Mouse (Mus musculus): ENCODE data around the gene Arhgap30.

Gene Arhgap30

DNA sequence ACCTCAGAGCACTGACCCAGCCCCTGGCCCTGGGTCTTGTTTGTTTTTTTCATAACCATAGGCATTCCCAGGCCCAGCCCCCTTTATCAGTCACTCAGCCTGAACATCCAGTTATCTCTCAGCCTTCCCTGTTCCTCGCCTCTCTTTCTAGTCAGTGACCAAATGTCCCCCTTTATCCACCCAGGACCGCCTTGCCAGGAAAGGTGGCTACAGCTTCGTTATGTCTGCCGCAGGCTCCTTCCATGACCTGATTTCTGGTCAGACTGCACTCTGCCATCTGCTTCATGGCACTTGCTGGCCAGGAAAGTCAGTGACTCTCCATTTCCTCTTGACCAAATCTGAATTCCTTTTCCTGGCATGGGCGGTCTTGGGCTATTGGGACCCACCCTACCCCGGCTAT lies 10.5 kb upstream of the Arhgap30 start:
- DNase-seq: no peak

GRCm38 (mm10) chr1:171379935-171380599 lies 8.7 kb upstream of the Arhgap30 start:
- DNase-seq: peak; percentile 79

- no peak for DNase-seq
Measured at GRCm38 (mm10) chr1:171382096-171382620, 6.6 kb upstream of the Arhgap30 start.

- DNase-seq: no peak
Measured at GRCm38 (mm10) chr1:171384361-171384760, 4.4 kb upstream of the Arhgap30 start.

- DNase-seq: no peak
Measured at GRCm38 (mm10) chr1:171385171-171385570, 3.6 kb upstream of the Arhgap30 start.

DNA sequence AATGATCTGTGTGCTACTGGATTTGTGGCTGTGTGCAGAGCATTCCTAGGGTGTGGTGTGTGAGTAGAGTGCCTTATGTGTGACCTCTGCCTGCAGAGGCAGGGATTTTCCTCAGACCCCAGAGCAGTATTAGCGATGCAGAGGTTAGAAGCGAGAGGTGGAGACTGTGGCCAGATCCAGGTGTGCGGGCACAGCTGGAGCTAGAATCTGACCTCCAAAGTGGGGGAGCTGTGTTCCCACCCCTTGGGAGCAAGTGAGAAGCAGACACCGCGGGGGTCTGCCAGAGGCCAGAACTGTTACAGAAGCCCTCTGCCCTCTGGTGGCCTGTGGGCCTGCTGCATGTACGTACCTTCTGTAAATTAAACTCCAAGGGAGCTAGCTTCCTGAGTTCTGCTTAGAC lies 1.7 kb upstream of the Arhgap30 start:
- DNase-seq: no peak

GRCm38 (mm10) chr1:171390101-171390500 lies 1.3 kb downstream of the Arhgap30 start:
- DNase-seq: peak; percentile 22

DNA sequence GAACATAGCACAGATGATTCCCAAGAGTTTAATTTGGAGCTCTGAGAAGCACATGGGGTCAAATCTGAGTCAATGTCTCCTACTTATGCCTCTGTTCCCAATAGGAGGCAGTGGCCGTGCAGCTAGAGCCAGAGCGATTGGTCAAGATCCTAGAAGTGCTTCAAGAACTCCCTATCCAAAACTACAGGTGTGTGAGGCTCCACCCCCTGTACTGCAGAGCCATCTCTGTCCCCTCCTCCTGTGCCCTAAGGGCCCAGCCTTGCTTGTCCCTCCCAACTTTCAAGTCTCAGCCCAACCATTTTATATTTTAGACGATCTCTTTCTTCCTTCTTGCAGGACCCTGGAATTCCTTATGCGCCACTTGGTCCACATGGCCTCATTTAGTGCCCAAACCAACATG lies 13.1 kb downstream of the Arhgap30 start:
- DNase-seq: no peak

- DNase-seq: no peak
Measured at GRCm38 (mm10) chr1:171402991-171403390, 14.2 kb downstream of the Arhgap30 start.

DNA sequence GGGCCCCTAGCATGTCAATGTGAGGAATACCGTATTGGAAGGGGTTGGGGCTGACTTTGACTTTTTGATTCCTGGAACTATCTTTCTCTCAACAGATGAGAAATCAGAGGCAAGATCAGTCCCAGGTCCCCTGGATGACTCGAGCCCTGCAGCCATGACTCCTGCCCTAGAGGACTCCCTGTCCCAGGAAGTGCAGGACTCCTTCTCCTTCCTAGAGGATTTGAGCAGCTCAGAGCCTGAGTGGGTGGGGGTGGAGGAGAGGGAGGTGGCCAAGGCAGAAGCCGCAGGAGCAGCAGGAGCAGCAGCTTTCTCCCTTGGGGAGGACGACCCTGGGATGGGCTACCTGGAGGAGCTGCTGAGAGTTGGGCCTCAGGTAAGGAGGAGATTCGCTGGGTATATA lies 18.5 kb downstream of the Arhgap30 start:
- DNase-seq: no peak

- DNase-seq: no peak
Measured at GRCm38 (mm10) chr1:171410231-171410630, 21.5 kb downstream of the Arhgap30 start.

- peak; percentile 96 for DNase-seq
Measured at GRCm38 (mm10) chr1:171410947-171411484, 22.3 kb downstream of the Arhgap30 start, which contains the start of gene Usf1. TSS of gene Usf1 (plus strand) at chr1:171411313.

- DNase-seq: no peak
Measured at GRCm38 (mm10) chr1:171411492-171411941, 22.8 kb downstream of the Arhgap30 start.

GRCm38 (mm10) chr1:171412001-171412441 lies 23.3 kb downstream of the Arhgap30 start:
- DNase-seq: peak; percentile 32

DNA sequence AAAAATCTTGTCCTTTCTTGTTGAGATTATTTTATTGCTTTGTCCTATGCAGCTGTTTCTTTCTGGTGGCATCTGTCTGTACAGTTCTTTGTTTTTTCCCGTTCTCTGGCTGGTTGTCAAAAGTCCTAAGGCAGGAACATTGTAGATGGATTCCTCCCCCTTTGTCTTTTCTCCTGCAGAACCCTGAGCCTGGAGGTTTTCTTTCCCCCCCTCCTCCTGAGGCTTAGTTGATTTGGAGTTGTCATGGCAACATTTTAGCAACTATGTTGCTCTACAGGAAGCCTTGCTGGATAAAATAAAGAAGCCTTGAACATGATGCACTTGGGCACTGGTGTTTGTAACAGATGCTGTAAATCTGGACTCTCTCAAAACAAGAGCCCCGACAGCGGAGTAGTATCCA lies 23.7 kb downstream of the Arhgap30 start:
- DNase-seq: no peak

DNA sequence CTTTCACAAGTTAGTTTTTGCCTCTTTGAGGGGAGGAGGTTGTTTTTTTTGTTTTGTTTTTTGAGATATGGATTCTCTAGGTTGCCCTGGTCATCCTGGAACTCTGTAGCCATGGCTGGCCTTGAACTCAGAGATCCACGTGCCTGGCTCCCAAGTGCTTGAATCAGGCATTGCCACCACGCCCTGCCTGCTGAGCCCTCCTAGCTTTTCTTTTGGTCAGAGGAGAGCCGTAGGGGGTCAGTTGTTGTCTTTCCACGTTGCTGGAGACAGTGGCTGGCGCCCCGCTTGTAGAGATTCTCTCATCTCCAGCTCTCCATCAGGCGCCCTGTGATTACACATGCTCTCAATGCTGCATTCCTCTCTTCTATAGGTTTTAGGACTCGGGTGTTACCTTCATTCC lies 24.9 kb downstream of the Arhgap30 start:
- no peak for DNase-seq

GRCm38 (mm10) chr1:171418660-171419059 lies 29.9 kb downstream of the Arhgap30 start, which contains the start of gene Tstd1:
TSS of gene Tstd1 (plus strand) at chr1:171418872.
- DNase-seq: peak; percentile 93

GRCm38 (mm10) chr1:171419291-171419882 lies 30.6 kb downstream of the Arhgap30 start:
- no peak for DNase-seq

DNA sequence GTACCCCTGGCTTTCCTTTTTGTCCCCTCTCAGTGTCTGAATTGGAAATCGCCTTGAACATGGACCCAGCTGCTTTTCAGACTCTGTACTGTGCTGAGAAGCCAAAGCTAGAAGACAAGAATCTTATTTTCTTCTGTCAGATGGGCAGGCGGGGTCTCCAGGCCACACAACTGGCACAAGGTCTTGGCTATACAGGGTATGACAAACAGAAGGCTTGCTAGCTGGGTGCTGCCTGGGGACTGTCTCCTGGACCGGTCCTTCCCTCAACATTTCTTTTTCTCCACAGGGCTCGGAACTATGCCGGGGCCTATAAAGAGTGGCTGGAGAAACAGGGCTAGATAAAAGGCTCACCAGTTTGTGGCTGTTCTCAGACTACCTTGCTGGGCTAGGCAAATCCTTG lies 31.2 kb downstream of the Arhgap30 start:
- DNase-seq: no peak

- DNase-seq: no peak
Measured at GRCm38 (mm10) chr1:171422504-171423095, 33.8 kb downstream of the Arhgap30 start.

DNA sequence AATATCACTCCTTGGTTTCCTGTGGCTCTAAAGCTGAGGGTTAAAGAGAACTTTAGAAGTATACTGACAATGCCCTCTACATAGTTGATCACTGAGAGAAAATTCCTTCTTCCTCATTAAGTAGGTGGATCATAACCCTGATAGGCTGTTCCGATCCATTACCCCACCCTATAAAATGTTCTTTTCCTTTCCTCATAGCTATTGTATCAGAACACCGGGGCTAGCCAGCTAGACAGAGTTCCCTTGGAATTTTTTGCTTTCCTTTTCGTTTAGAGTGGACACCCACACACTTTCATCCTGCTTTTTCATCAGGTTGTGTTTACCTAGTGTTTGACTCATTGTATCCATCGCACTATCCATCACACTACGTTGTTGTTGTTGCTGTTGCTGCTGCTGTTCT lies 35.9 kb downstream of the Arhgap30 start:
- no peak for DNase-seq

DNA sequence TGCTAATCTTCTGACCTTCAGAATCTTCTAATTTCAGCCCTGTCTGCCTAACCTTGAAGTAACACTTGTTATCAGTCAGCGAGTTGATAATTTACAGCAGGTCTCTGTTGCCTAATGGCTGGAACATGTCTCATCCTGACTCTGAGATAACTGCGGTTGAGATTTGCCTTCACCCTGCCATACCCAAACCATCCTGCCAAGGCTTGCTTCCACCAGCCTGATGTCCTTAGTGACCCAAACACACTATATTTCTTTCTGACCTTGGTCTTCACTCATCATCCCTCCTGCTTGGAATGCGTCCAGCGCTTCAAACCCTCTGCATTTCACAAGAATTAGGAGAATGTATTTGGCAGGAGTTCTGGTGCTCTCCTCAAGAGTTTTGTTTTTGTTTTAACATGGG lies 36.4 kb downstream of the Arhgap30 start:
- DNase-seq: no peak

GRCm38 (mm10) chr1:171432158-171432557 lies 43.4 kb downstream of the Arhgap30 start:
- DNase-seq: no peak

All from kidney, adult 9 months (tissue).